Mouse (Mus musculus) layer of hippocampus, adult 9-10 months (tissue): ENCODE measurements around the gene Psmb4.
A peak's percentile ranks its signal among the peaks of the same experiment; 100 is the strongest.
"Not testable (repeated sequence)": the region's sequence is repeated elsewhere in the genome, so short reads cannot be mapped to it uniquely, and the experiment has no call there.

ENCODE experiments used
- DNase-seq: peaks from one replicate; pipeline ENCODE4 v3.0.0; 2022; ENCODE audit warnings: low spot score

Psmb4 gene

DNA sequence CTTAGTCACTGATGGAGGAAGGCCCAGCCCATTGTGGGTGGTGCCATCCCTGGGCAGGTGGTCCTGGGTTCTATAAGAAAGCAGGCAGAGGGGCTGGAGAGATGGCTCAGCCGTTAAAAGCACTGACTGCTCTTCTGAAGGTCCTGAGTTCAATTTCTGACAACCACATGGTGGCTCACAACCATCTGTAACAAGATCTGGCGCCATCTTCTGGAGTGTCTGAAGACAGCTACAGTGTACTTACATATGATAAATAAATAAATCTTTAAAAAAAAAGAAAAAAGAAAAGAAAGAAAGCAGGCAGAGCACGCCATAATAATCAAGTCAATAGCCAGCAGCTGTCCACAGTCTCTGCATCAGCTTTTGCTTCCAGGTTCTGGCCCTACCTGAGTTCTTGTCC, 18.0 kb upstream of the Psmb4 start:
- DNase-seq, result not testable (repeated sequence)

DNA sequence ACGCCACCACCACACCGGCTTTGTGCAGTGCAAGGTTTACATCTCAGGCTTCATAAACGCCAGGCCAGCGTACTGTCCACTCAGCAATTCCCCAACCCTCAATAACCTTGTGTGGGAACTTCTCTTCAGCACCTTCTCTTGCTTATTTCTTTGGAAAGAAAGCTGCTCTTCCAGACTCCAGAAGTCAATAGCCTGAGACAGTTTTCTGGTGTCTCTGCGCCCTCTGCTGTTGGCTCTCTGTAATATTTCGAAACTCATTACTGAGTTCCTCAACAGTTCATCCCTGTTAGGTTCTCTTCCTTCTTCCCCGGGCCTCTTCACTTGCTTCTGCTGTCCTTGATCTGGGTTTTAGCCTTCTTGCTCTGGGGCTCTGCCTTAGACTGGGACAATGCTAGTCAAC, 16.0 kb upstream of the Psmb4 start:
- DNase-seq, result peak; percentile 65

DNA sequence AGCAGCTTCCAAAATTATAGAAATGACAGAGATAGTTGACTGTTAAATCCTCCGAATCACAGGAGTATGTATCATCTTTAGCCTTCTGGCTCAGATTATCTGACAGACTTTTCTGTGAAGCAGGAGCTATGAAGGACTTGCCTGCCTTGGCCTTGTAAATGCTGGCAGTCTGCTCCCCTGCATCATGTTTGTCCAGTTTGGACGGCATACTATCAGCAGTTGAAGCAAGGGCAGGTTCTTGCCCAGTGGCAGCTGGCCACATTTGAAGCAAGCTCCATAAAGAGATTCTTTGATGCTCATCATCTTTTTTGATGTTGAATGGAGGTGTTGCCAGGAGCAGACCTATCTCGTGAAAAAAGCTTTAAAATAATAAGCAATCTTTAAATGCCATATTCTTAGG, 7.3 kb upstream of the Psmb4 start:
- DNase-seq, result no peak

DNA sequence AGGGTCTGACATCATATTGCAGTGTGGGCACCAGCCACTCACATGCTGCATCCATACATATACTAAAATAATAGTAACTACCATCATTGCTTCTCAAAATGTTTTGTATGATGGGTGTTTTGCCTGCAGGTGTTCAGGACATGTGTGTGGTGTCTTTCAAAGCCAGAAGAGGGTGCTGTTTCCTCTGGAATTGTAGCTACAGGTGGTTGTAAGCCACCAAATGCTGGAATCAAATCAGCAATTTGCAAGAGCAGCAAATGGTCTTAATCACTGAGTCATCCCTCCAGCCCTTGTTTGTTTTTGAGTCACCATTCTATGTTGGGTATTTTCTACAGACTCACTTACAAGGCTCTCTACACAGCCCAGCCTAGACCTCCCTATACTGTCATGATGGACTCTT, 1.8 kb upstream of the Psmb4 start:
- DNase-seq, result no peak

DNA sequence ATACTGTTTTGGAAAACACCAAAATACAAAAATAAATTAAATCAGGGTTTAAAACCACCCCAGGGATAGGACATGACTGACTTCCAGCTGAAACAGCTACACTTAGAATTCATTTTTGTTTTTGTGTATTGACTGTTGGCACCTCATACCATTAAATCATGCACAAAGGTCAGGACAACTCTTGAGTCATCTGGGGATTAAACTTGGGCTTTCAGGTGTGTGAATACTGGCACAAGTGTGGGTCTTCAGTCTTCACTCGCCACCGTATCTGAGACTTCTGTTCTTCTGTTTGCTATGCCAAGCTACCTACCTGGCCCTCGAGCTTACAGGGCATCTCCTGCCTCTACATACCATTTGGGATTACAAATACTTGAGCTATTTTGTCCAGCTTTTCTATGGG, 4.2 kb downstream of the Psmb4 start:
- no peak for DNase-seq

DNA sequence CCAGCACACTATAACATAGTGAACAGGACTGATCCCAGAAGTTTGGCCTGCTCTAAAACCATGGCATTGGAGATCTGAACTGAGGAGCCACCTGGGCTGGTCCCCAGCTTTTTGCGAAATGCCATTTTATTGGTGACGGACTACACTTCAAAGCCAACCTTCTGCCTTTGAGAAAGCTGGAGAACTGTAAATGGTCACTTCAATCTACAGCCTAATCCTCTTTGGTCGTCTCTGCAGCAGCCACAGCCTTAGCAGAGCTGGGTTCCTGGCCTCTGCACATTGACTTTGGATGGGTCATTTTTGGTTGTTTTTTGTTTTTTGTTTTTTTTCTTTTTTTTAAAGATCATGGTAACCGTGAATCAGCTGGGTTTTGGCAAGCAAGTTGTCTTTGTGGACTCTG, 4.9 kb downstream of the Psmb4 start:
- no peak for DNase-seq

DNA sequence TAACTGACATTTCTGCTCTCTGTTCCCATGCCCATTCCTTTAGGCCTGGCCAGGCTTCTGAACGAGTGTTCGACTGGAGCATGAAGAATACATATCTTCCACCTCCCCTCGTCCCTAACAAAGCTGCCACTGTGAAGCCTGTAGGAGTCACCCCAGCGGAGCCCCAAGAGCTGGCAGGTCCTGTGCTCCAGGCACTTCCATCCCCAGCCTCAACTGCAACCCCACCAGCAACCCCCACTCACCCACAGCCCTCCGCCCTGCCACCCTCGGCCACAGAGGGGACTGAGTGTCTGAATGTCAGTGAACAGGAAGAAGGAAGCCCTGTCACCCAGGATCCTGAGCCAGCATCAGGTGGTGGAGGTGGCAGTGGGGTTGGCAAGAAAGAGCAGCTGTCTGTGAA, 8.1 kb downstream of the Psmb4 start:
- DNase-seq, result no peak

DNA sequence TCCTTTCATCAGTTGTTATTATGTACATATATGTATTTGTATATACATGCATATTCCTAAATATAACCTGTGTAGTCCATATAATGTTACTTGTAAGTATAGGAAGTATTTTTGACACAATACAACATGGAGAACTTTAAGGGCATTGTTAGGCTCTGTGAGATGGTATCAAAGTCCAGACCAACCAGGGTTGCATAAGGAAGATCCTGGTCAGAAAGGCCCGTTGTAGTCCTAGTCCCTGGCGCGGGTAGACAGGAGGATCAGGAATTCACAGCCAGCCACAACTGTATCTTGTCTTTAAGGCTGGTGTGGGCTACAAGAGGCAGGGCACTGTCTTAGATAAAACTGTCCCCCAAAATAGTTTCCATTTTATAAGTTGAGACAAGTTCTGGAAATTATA, 17.8 kb downstream of the Psmb4 start:
- no peak for DNase-seq

DNA sequence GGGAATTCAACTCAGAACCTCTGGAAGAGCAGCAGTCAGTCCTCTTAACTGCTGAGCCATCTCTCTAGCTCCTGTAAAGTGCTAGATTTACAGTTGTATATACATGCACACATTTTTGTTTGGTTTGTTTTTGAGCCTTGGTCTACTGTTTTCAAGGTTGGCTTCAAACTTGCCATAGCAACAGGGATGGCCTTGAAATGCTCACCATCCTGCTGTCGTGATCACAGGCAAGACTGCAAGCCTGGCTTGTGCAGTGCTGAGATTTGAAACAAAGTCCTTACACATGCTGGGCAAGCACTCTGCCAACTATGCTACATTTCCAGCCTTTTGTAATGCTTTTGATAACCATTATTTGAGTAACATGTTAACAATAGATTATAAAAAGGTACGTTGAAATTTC, 27.3 kb downstream of the Psmb4 start:
- no peak for DNase-seq

DNA sequence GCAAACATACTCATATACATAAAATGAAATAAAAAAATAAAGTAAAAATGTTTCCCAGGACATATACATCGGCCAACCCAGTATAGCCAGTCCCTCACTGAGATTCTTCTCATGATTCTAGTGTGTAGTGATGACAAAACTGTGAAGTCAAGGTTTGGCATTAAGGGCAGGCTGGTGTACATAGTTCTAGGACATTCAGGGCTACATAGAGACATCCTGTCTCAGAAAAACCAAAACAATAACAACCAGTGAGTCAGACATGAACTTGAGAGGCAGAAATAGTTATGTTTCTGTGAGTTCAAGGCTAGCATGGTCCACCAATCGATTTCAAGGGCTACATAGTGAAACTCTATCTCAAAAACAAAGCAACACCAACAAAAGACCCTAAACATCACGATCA, 34.5 kb downstream of the Psmb4 start:
- DNase-seq, result no peak

DNA sequence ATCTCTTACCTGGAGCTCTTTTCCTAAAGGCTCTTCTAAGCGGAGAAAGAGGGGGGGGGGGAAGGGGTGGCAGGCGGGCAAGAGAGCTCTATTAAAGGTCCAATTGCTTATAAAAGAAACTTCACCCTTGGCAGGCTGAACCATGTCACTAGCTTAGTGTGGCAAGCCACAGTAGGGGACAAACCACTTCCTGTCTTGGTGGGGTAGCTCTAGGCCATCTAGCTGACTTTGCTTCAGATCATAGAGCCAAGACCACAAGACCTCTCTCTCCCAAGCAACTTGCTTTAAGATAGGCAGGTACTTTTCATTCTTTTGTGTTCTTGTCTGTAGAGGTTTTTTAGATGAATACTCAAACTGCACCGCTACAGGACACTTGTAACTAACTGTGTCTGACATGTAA, 35.0 kb downstream of the Psmb4 start:
- no peak for DNase-seq

DNA sequence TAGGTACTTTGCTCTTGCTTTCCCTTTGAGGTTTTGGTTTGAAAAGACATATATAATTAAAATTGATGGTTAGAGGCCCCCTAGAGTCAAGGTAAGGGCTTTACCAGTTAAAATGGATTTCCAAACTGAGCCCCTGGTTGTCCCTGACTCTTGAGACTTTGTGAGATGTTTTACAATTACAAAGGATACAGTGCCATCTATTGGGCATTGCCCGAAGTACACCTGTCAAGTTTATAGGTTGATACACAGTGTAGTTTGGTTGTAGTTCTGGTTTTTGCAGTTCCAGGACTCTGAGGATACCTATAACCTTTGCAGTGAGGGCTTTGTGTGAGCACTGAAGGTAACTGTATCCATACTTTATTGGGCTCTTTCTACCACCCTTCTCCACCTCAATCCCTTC, 37.4 kb downstream of the Psmb4 start:
- peak; percentile 78 for DNase-seq

DNA sequence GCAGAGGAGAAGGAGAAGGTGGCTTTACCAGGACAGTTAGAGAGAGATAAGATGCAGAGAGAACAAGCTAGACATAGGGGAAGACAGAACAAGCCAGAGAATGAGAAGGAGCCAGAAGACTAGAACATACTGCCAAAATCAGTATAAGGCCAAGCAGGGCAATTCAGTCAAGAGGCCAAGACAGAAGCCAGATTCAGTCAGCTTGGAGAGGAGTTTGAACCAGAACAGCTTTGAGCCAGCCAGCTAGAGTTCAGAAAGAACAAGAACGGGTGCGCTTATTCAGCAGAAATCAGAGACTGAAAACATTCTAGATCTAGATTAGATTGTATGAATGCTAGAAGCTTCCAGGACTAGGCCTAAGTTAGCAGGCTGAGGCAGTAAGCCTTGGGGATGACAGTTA, 39.4 kb downstream of the Psmb4 start:
- DNase-seq, result no peak

DNA sequence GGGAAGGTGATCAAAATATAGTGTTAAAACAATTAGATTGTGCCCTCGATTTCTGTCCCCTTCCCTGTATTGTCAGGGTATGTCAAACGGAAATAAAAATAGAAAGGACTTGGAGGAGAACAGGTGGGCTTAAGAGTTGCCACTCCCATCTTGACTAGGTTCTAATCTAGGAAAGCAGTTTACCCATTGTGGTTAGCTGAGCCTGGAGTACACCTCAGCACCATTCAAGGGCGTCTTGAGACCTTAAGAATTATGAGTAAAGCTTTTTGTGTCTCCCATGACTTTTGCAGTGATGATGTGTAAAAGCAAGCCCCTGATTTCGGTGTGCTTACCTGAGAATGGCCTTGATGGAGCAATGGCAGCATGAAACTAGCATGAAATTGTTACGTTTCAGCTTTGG, 47.7 kb downstream of the Psmb4 start:
- DNase-seq, result no peak

DNA sequence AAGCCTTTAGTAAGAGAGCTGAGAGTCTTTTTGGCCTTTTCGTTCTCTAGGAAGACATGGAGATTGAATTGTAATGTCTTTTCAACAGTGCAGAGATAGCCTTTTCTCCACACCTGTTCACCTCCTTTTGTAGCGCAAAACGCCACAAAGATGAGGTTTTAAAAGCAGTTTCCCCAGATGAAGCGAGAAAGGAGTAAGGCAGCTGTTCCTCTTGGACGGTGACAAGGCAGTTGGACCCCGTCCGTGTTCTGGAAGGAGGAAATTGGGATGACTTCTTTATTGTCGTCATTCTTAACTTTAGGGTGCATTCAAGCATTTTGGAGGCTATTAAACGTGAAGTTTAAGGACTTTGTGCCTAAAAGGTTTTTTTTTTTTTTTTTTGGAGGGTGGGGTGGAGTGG, 48.1 kb downstream of the Psmb4 start:
- no peak for DNase-seq

DNA sequence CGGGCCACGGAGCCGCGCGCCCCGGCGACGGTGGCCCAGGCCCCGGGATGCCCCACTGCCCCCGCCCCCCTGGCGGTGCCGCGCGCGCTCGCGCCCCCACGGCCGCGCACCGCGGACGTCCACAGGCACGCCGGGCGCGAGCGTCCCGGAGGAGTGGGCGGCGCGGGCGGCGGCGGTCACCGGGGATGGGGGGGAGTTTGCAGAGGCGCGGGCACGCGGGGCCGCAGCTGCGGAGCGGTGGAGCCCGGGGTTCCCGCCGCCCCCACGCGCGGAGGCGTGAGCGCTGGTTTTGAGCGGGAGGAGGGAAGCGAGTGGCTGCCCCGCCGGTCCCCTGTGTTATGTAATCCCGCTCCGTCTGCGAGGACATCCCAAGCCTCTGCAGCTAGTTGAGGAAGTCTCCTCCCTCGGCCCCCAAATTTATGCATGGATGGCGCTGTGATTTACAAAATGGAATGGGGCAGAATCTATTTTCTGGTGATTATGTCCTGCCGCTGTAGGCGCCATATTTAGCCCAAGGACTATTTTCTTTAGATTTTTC, 48.7 kb downstream of the Psmb4 start:
- DNase-seq, result peak; percentile 71

DNA sequence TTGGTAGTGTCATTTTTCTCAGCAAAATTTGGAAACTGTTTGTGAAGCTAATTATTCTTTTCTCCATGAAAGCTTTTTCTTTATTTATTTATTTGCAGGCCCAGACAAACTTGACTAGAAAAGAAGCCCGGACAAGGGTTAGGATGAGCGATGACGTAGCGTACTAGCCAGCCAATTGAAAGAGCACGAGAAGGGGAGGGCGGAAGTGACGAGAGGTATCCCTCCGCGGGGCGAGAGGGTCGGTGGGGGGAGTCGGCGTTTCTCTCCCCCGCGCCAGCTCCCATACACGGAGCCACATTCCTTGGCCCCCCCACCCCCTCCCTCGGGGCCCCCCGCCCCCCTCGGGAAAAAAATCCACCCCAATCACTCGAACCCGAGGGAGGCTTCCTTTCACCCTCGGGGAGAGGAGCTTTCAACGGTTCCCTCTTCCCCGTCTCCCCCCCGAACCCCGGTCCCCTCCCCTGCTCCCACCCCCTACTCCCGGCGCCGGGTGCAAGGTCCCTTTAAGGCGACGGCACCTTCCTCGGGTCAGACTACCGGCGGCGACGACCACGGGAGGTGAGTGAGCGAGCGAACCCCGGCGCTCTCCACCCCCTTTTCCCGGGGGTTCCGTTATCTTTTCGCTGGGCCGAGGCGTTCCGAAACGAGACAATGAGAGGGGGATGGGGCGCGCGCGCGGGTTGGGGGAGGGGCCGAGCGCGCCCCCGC, 49.4 kb downstream of the Psmb4 start, which contains the start of gene Pogz:
Gene Pogz, plus strand, starts transcription at position 385 of the 708 bp plus-strand sequence.
- DNase-seq, result peak; percentile 95

DNA sequence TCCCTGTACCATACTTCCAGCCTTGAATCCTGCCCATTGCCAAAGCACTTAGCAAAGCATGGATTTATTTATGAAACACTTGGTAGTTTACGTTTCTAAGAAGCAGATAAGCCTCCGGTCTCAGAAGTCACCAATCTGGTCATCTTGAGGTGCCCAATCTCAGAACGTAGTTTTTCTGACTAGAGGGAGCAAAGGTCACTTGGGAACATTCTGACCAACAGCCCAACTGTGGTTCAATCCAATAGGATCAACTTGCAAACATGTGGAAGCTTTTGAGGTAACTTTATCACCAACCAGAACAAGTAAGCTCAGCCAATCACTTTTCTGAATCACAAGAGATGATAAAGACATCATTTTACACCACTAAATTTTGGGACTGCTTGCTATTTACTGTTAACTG, 51.4 kb downstream of the Psmb4 start:
- no peak for DNase-seq
